Mouse (Mus musculus) testis, postnatal 10 days (tissue): Measurements from ENCODE around the gene Ext2.

Source experiments
- DNase-seq: peaks from one replicate; pipeline ENCODE4 v3.0.0; 2021; ENCODE audit warnings: low spot score

The Ext2 gene

GRCm38 (mm10) chr2:93822045-93822749 lies at the start of gene Ext2:
Gene Ext2, minus strand, starts transcription at chr2:93822568.
- DNase-seq: peak; percentile 95

GRCm38 (mm10) chr2:93871411-93871925 lies 49.1 kb upstream of the Ext2 start:
- no peak for DNase-seq

DNA sequence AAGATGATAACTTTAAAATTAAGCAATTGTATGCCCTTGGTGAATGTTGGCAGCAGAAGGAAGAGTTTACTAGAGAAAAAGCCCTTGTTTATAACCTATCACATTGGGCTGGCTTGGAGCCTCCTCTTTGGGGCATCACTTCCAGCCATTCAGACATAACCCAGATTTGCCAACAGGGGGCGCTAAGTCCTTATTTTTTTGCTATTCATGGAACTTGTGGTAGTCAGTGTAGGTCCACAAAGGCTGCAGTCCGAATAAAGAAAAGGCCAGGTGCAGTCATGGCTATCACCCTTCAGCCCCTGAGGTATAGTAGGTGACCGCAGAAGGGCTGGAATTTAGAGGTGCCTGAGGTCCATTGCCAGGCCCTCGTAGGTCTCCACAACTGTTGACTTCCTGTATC lies 48.5 kb upstream of the Ext2 start:
- peak; percentile 79 for DNase-seq

GRCm38 (mm10) chr2:93869107-93869600 lies 46.8 kb upstream of the Ext2 start, which contains the start of gene Accsl:
Gene Accsl, minus strand, starts transcription at chr2:93869157.
- no peak for DNase-seq

DNA sequence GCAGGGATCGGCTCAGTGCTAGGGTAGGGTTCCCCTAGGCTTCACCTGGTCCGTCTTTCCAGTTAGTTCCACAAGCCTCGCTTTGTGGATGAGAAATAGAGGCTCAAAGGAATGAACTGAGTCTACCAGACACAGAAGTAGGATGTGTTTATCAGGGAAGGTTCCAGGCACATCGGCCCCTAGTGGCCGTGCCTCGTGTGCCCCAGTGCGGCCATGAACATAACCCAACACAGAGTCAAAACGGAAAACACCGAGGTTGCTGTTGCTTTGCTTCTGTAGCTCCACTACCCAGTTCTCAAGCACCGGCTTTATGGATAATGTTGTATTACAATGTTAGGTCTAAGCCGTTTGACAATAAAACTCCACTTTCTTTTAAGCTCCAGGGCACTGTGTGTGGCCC lies 46.2 kb upstream of the Ext2 start:
- DNase-seq: no peak

DNA sequence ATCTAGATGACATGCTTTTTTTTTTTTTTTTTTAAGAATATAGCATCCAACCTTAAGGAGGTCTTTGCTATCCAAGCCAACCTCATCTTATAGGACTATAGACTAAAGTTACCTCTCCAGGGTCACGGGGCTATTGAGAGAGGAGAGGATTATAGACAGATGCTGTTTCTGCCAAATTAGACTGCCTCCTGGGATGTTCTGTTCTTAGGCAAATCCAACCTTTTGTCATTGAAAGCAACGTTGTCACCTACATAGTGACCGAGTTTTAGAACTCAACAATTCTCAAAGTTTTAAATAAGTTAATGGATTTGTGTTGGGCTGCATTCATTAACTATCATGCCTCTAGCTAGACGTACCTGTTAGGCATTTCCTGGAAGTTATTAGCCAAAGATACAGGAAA lies 40.9 kb upstream of the Ext2 start:
- DNase-seq: no peak

- no peak for DNase-seq
Observed at GRCm38 (mm10) chr2:93858845-93859244, 36.5 kb upstream of the Ext2 start.

GRCm38 (mm10) chr2:93851303-93851702 lies 28.9 kb upstream of the Ext2 start:
- no peak for DNase-seq

DNA sequence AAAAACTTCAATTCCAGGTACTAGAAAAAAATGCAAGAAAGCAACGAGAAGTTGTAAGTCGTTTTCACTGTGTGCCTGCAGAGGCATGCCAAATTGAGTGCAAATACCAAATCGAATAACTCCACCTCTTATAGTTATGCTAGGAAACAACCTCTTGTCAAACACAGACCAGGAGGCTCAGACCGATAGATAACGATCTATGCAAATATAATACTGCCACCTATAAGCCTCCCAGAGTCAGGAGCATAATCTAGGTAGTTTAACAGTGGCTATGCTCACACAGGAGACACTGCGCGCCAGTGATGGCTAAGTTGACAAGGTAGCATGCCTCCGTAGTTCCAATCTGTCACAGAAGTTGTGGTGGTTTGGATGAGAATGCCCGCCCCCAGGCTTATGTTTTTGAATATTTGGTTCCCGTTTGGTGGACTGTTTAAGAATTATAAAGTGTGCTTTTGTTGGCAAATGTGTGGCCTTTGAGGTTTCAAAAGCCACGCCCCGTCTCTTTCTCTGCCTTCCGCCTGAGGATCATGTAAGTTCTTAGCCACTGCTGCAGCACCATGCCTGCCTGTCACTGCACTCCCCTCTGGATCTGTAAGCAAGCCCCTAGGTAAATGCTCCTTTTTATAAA lies 28.1 kb upstream of the Ext2 start:
- DNase-seq: no peak

DNA sequence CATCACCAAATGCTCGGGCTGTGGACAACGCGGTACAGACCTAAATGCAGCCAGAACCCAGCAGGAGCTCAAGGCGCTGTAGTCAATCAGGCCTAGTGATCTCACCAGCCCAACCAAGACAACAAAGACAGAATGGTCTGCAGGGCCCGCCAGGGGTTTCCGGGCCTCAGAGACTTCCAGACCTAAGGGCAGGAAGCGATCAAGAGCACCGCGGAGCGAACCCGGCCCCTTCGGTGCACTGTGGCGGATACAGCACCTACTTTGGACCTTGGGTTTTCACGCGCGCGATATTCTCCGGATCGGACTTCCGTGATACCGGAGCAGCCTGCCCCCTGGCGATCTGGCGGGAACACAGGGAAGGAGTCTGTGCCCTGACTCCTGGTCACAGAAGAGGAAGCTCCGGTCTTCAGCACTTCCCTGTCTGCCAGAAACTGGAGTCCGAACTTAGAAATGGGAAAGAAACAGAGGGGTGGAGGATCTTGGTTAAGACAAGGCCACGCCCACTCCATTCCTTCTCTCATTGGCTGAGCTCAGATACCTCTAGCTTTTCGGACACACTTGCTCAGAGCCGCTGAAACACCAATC lies 27.2 kb upstream of the Ext2 start, which contains the start of gene Accs:
Accs (minus strand) TSS at position 439 of the 585 bp plus-strand sequence.
- DNase-seq: peak; percentile 83

GRCm38 (mm10) chr2:93841349-93841748 lies 19.0 kb upstream of the Ext2 start:
- DNase-seq: no peak

- DNase-seq: no peak
Observed at GRCm38 (mm10) chr2:93840109-93840508, 17.7 kb upstream of the Ext2 start.

DNA sequence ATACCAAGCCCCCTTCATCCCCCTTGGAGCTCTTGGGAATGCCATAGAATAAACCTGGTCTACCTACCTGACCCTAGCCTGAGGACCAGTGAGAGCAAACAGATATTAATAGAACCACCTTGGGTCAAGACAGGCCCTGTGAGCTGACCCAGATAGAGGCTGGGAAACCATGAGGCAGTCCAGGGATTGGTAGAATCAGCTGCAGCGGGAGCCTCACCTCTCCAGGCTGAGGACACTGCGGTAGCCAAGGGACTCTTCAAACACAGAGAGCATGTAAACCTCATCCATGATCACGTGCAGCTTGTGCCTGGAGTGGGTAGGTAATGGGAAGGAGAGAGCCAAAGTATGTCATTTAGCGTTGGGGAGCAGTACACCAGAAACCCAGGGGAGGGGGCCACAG lies 16.6 kb upstream of the Ext2 start:
- DNase-seq: no peak

DNA sequence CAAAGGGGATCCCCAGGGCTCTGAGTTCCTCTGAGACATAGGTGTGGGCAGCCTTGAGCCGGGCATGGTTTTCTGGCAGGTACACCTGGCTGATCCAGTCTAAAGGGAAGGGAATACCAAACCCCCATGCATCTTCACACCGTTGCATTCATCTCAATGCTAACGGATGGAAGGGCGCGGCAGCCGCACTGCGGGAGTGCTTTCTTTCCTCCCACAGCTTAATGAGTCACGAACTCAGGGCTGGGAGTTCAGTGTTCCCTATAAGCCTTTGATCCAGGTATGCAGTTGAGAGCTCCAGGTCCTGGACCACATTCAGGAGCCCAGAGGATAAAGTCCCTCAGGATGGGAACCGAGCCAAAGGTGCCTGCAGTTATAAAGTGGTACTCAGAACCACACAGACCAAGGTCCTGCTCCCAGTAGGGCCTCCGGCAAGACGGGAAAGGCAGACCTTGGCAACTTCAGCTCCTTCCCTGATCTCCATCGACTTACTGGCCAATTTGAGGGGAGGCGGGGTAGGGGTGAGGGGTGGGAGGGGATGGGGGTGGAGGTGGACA lies 13.9 kb upstream of the Ext2 start:
- no peak for DNase-seq

DNA sequence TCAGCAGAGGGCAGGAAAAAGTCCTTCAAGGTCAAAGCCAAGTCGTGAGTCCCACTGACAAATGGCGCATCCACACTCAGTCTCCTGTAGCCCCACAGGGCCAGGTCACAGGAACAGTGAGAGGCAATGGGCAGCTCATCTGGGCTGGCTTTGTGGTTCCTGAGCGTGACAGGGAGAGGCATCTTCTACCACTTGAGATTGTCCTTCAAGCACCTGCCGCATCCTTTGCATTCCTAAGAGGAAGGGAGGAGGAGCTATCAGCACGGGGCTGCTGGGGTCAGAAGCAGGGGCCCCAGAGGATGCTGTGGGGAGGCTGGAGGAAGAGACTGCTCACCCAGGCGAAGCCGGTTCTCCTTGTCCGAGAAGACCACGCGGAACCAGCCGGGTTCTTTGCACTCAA lies 13.2 kb upstream of the Ext2 start:
- no peak for DNase-seq

- DNase-seq: peak; percentile 70
Observed at GRCm38 (mm10) chr2:93823519-93823918, 1.2 kb upstream of the Ext2 start.

DNA sequence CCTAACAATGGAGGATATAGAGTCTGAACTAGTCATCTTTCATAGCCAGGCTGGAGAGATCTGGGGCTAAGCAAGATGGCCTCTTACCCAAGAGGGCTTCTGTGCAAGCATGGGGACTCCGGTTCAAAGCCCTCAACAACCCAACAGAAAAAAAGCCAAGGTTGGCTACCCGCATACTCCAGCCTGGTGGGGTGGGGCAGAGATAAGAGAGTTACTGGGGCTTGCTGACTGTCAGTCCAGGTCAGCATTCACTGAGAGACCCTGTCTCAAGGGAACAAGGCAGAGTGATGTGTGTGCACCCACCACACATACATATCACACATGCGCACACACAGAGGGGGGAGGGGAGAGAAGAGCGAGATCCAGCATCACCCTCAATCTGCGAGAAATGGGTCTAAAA lies 4.6 kb downstream of the Ext2 start:
- DNase-seq: no peak

GRCm38 (mm10) chr2:93813343-93813742 lies 9.0 kb downstream of the Ext2 start:
- DNase-seq: no peak

GRCm38 (mm10) chr2:93811812-93812211 lies 10.6 kb downstream of the Ext2 start:
- peak; percentile 86 for DNase-seq

DNA sequence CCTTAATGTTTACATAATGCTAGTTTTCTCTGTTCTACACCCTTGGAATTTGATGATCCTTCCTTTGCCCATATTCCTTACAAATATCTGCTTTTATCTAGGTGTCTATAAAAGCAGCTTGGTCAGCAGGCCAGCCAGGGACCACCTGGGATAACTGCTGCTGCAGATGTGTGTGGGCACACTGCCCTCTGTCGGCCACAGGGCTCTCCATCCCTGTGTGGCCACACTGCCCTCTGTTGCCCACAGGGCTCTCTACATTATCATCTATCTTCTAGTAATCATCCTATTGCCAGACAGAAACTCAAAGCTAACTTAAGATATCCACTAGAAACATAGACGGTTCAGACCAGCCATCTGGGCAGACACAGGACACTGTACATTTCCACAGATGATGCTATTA lies 12.4 kb downstream of the Ext2 start:
- DNase-seq: peak; percentile 60

- DNase-seq: no peak
Observed at GRCm38 (mm10) chr2:93808071-93808470, 14.3 kb downstream of the Ext2 start.

GRCm38 (mm10) chr2:93807440-93807839 lies 14.9 kb downstream of the Ext2 start:
- DNase-seq: no peak
